Mouse (Mus musculus) macrophage (primary cell): ENCODE results near the gene Prdm11. TPM values are rescaled to one million over a fixed set of nuclear protein-coding genes. Genes with fewer than 3 reads are reported as not detected.

Experiments
- H3K27ac ChIP-seq: fragments of 350-480 bp; formaldehyde crosslinking; 2 replicates; pipeline ENCODE4 v1.9.0; 2021
- H3K36me3 ChIP-seq: fragments of 350-480 bp; formaldehyde crosslinking; 2 replicates; pipeline ENCODE4 v1.9.0; 2021; ENCODE audit errors: inconsistent target
- H3K4me3 ChIP-seq: fragments of 350-480 bp; formaldehyde crosslinking; 2 replicates; pipeline ENCODE4 v1.9.0; 2021; ENCODE audit errors: inconsistent target
- H3K79me2 ChIP-seq: fragments of 350-480 bp; formaldehyde crosslinking; 2 replicates; pipeline ENCODE4 v1.9.0; 2021; ENCODE audit errors: inconsistent target
- WGBS: methylation state at CpG from one replicate; pipeline ENCODE4 v1.1.7; 2026; ENCODE audit warnings: inconsistent platforms; ENCODE audit not compliant: missing documents; 5-methylcytosine and 5-hydroxymethylcytosine counted together
- polyA plus RNA-seq: library from polyadenylated mRNA; stranded (reverse); fragments of 250-400 nt; gene quantifications from 3 replicates; pipeline ENCODE4 v1.2.4, GENCODE M21; 2018; ENCODE audit warnings: inconsistent platforms

Prdm11 gene
- polyA plus RNA-seq, 1 experiment from 2014 or later, result 1.1 TPM

GRCm38 (mm10) chr2:92924677-92925259 is 121.2 kb downstream of the Prdm11 start:
- Histone ChIP-seq H3K79me2 (no peaks in the 10 kb centered on the region), H3K4me3 (no peak overlapping the region), H3K27ac (no peak overlapping the region), H3K36me3 (no peaks in the 10 kb centered on the region)
- WGBS, result 77% methylated on average over 6 of the region's 6 CpGs

- no peaks in the 10 kb centered on the region for H3K36me3 ChIP-seq
- 82% methylated on average over 4 of the region's 4 CpGs for WGBS
- H3K79me2 ChIP-seq, result no peaks in the 10 kb centered on the region
- H3K27ac ChIP-seq, result no peak overlapping the region
- H3K4me3 ChIP-seq, result no peak overlapping the region
Observed at GRCm38 (mm10) chr2:92920709-92921108, 125.3 kb downstream of the Prdm11 start.

- Histone ChIP-seq H3K27ac (no peak overlapping the region), H3K4me3 (no peak overlapping the region)
- WGBS, result 55% methylated on average over 7 of the region's 7 CpGs
Observed at GRCm38 (mm10) chr2:92917405-92918142, 128.4 kb downstream of the Prdm11 start.

GRCm38 (mm10) chr2:92915659-92916631 is 130.0 kb downstream of the Prdm11 start:
- Histone ChIP-seq H3K27ac (no peak overlapping the region), H3K4me3 (no peak overlapping the region), H3K36me3 (no peaks in the 10 kb centered on the region), H3K79me2 (no peaks in the 10 kb centered on the region)
- WGBS, result 22% methylated on average over 10 of the region's 10 CpGs

More at GRCm38 (mm10) chr2:92917405-92918142, 128.4 kb downstream of the Prdm11 start:
- no peaks in the 10 kb centered on the region for H3K36me3 ChIP-seq
- H3K79me2 ChIP-seq, result no peaks in the 10 kb centered on the region

Other genes with a start within 250 kb of the Prdm11 start
- gene Syt13, start 131.1 kb downstream of the Prdm11 start, polyA plus RNA-seq, result 0.06 to 0.07 TPM in 2 of 3 replicates, not detected in the other
- gene Trp53i11, start 141.4 kb upstream of the Prdm11 start, polyA plus RNA-seq, result 0.30 to 0.41 TPM (median 0.37 TPM) in 3 replicates